Mouse (Mus musculus): ENCODE measurements at regions not wholly inside any gene's neighbourhood (a gene's known extent, or its start where the extent isn't known, plus 50 kb on each side); places are given as distances from the start of the nearest gene placed in this dataset.

- DNase-seq (ENCODE audit: low spot score) = no peak
These were observed 271.4 kb downstream of the Vgll3 start for GRCm38 (mm10) chr16:66086499-66086898.

- no peak for DNase-seq (ENCODE audit: low spot score)
These were observed 277.7 kb downstream of the Vgll3 start for GRCm38 (mm10) chr16:66092766-66093165.

GRCm38 (mm10) chr16:66095682-66096081, 280.6 kb downstream of the Vgll3 start:
- DNase-seq (ENCODE audit: low spot score) = no peak

- DNase-seq (ENCODE audit: low spot score) = no peak
These were observed 302.9 kb downstream of the Vgll3 start for GRCm38 (mm10) chr16:66117930-66118329.

GRCm38 (mm10) chr16:66137755-66138154, 322.7 kb downstream of the Vgll3 start:
- no peak for DNase-seq (ENCODE audit: low spot score)

GRCm38 (mm10) chr16:66144765-66145164, 329.7 kb downstream of the Vgll3 start:
- DNase-seq (ENCODE audit: low spot score) = no peak

GRCm38 (mm10) chr16:66145280-66145679, 330.2 kb downstream of the Vgll3 start:
- no peak for DNase-seq (ENCODE audit: low spot score)

- DNase-seq (ENCODE audit: low spot score) = no peak
These were observed 353.2 kb downstream of the Vgll3 start for GRCm38 (mm10) chr16:66168289-66168688.

- DNase-seq (ENCODE audit: low spot score) = peak; percentile 10
These were observed 375.7 kb downstream of the Vgll3 start for GRCm38 (mm10) chr16:66190801-66191200.

GRCm38 (mm10) chr16:66201406-66201805, 386.3 kb downstream of the Vgll3 start:
- no peak for DNase-seq (ENCODE audit: low spot score)

Measured in thymus, postnatal 0 days (tissue).